Mouse (Mus musculus) testis, adult 2 months (tissue): Measurements from ENCODE around the gene Tssk1. TPM values are rescaled to one million over a fixed set of nuclear protein-coding genes. Genes with fewer than 3 reads are reported as not detected.

Experiments
- H3K27ac ChIP-seq: fragments of 200-500 bp; 2 replicates; pipeline ENCODE4 v1.5.1; 2012; ENCODE audit warnings: low read depth, low read length; ENCODE audit not compliant: control insufficient read depth, insufficient read depth
- H3K27me3 ChIP-seq: fragments of 200-500 bp; 2 replicates; pipeline ENCODE4 v1.6.1; 2012; ENCODE audit warnings: mild to moderate bottlenecking, low read length, moderate library complexity; ENCODE audit not compliant: control insufficient read depth, insufficient read depth
- H3K36me3 ChIP-seq: fragments of 200-500 bp; 2 replicates; pipeline ENCODE4 v1.6.1; 2012; ENCODE audit warnings: mild to moderate bottlenecking, low read length; ENCODE audit not compliant: control insufficient read depth, insufficient read depth
- H3K4me1 ChIP-seq: fragments of 200-500 bp; 2 replicates; pipeline ENCODE4 v1.6.1; 2012; ENCODE audit warnings: low read length; ENCODE audit not compliant: control insufficient read depth, insufficient read depth
- H3K4me3 ChIP-seq: fragments of 200-500 bp; 2 replicates; pipeline ENCODE4 v1.5.1; 2012; ENCODE audit warnings: low read depth, mild to moderate bottlenecking, low read length, moderate library complexity, mixed read lengths; ENCODE audit not compliant: control insufficient read depth
- CTCF ChIP-seq: fragments of 200-500 bp; IDR thresholded peaks from 2 replicates; pipeline ENCODE4 v1.5.1; 2012; ENCODE audit warnings: low read depth, mild to moderate bottlenecking, inconsistent platforms, low read length, moderate library complexity; ENCODE audit not compliant: control insufficient read depth, insufficient read depth, insufficient replicate concordance
- POLR2A ChIP-seq: fragments of 200-500 bp; IDR thresholded peaks from 2 replicates; pipeline ENCODE4 v1.6.1; 2012; ENCODE audit warnings: low read depth, mild to moderate bottlenecking, inconsistent platforms, low read length, moderate library complexity; ENCODE audit not compliant: control insufficient read depth
- polyA plus RNA-seq: library from polyadenylated mRNA; depleted of rRNA; stranded (reverse); fragments of >200 nt; gene quantifications from 2 replicates; pipeline ENCODE4 v1.2.3, GENCODE M21; 2012

The Tssk1 gene
- polyA plus RNA-seq, 1 experiment, result 177 TPM

DNA sequence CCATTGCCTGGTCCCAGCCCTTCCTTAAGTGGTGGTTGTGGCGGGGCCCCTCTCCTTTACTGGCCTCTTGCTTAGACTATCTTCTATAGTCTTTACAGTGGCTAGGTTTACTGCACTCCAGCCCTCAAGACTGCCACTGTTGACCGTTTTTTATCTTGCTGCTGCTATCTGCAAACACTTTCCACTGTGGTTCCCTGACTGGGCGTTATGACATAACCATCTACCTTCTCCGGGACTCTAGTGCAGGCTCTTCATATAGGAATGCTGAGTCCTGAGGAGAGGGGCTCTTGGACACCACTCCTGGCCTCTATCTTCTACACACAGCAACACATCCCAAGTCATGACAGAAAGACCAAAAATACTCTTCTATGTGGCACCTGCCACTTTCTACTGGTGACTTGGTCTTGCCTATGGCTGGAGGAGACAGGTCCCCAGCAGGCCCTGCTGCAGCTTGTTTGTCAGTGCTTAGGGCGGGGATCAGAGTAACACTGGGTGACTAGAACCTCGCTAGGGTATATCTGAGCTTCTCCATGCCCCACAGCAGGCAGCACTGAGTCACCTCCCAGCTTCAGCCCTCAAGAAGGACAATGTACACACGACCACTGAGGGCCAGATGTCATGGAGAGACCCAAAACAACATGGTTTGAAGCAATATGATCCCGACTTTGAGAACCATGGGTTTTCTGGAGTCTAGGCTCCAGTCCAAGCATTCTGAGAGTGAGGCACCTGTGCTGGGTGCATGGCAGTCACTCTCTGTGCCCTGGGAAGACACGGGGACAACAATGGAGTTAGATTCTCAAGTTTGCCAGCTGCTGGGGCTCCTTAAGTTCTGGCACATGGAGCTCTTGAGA is 39.8 kb downstream of the Tssk1 start:
- Histone ChIP-seq H3K36me3 (no peaks in the 10 kb centered on the region), H3K4me1 (peaks cover under 1% of the 10 kb centered on the region), H3K27ac (no peak overlapping the region), H3K27me3 (no peaks in the 10 kb centered on the region), H3K4me3 (no peak overlapping the region)
- TF ChIP-seq POLR2A, result no peak
- no peak for TF ChIP-seq CTCF

GRCm38 (mm10) chr16:17934445-17934910 is 40.5 kb downstream of the Tssk1 start:
- TF ChIP-seq CTCF (no peak), POLR2A (no peak)
- H3K4me1 ChIP-seq, result no peaks in the 10 kb centered on the region
- H3K27me3 ChIP-seq, result no peaks in the 10 kb centered on the region
- no peaks in the 10 kb centered on the region for H3K36me3 ChIP-seq
- H3K27ac ChIP-seq, result no peak overlapping the region
- H3K4me3 ChIP-seq, result no peak overlapping the region

- H3K27me3 ChIP-seq, result no peaks in the 10 kb centered on the region
- no peaks in the 10 kb centered on the region for H3K4me1 ChIP-seq
- no peaks in the 10 kb centered on the region for H3K36me3 ChIP-seq
- TF ChIP-seq POLR2A (no peak), CTCF (no peak)
- no peak overlapping the region for H3K4me3 ChIP-seq
- H3K27ac ChIP-seq, result no peak overlapping the region
Measured at GRCm38 (mm10) chr16:17936776-17937175, 42.8 kb downstream of the Tssk1 start.

GRCm38 (mm10) chr16:17938187-17938586 is 44.2 kb downstream of the Tssk1 start:
- Histone ChIP-seq H3K4me3 (no peak overlapping the region), H3K27me3 (no peaks in the 10 kb centered on the region), H3K4me1 (no peaks in the 10 kb centered on the region), H3K27ac (no peak overlapping the region), H3K36me3 (no peaks in the 10 kb centered on the region)
- TF ChIP-seq CTCF (no peak), POLR2A (no peak)

DNA sequence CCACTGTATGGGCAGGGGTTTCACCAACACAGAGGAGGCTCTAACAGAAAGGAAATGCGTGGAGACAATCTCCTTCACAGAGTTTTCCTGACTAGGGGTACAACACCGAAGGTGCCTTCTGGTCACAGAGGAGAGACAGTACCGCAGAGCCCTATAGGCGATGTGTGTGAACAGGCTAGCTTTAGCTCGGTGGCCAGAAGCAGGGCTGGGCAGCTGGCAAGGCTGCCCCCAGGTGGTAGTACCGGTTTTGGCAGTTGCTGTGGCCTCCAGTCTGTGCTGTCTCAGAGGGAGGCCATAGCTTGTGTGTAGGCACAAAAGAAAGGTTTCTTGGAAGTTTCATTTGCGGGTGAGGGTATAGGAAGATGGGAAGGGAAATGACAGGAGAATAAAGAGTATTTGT is 44.8 kb downstream of the Tssk1 start:
- H3K36me3 ChIP-seq, result no peaks in the 10 kb centered on the region
- H3K27me3 ChIP-seq, result no peaks in the 10 kb centered on the region
- TF ChIP-seq POLR2A (no peak), CTCF (peak; percentile 58; the same call in 1 of the 2 replicates)
- H3K27ac ChIP-seq, result no peak overlapping the region
- no peaks in the 10 kb centered on the region for H3K4me1 ChIP-seq
- H3K4me3 ChIP-seq, result no peak overlapping the region

- H3K27ac ChIP-seq, result no peak overlapping the region
- no peaks in the 10 kb centered on the region for H3K4me1 ChIP-seq
- TF ChIP-seq POLR2A (no peak), CTCF (no peak)
- no peak overlapping the region for H3K4me3 ChIP-seq
- H3K27me3 ChIP-seq, result no peaks in the 10 kb centered on the region
- H3K36me3 ChIP-seq, result no peaks in the 10 kb centered on the region
Measured at GRCm38 (mm10) chr16:17939255-17939751, 45.3 kb downstream of the Tssk1 start.

GRCm38 (mm10) chr16:17943466-17943865 is 49.4 kb downstream of the Tssk1 start:
- Histone ChIP-seq H3K27me3 (no peaks in the 10 kb centered on the region), H3K27ac (peak overlapping the region; percentile 57), H3K4me3 (no peak overlapping the region), H3K4me1 (no peaks in the 10 kb centered on the region), H3K36me3 (no peaks in the 10 kb centered on the region)
- no peak for TF ChIP-seq CTCF
- TF ChIP-seq POLR2A, result no peak
